Mouse (Mus musculus) lung, embryonic 15.5 days (tissue): ENCODE measurements around the gene Kcnip4. TPM values are rescaled to one million over a fixed set of nuclear protein-coding genes. Genes with fewer than 3 reads are reported as not detected.

ENCODE experiments used
- ATAC-seq: fragments of 200-750 bp; cut with Nextera tagmentation; 2 replicates; pipeline ENCODE4 v1.8.0; 2017; ENCODE audit warnings: moderate number of reproducible peaks, borderline replicate concordance; ENCODE audit not compliant: low FRiP score, low TSS enrichment; ENCODE audit errors: extremely low read depth
- H3K27ac ChIP-seq: fragments of 300-500 bp; sonication (generic); 2 replicates; pipeline ENCODE4 v1.5.1; 2015; ENCODE audit warnings: moderate library complexity, mild to moderate bottlenecking, inconsistent platforms
- H3K27me3 ChIP-seq: fragments of 300-500 bp; sonication (generic); 2 replicates; pipeline ENCODE4 v1.6.1; 2015; ENCODE audit warnings: inconsistent platforms
- H3K36me3 ChIP-seq: fragments of 300-500 bp; sonication (generic); 2 replicates; pipeline ENCODE4 v1.6.1; 2015; ENCODE audit warnings: inconsistent platforms
- H3K4me1 ChIP-seq: fragments of 300-500 bp; sonication (generic); 2 replicates; pipeline ENCODE4 v1.6.1; 2015; ENCODE audit warnings: inconsistent platforms
- H3K4me2 ChIP-seq: fragments of 300-500 bp; sonication (generic); 2 replicates; pipeline ENCODE4 v1.6.1; 2015; ENCODE audit warnings: inconsistent platforms, mild to moderate bottlenecking, moderate library complexity
- H3K4me3 ChIP-seq: fragments of 300-500 bp; sonication (generic); 2 replicates; pipeline ENCODE4 v1.5.1; 2015; ENCODE audit warnings: mild to moderate bottlenecking, inconsistent platforms
- H3K9ac ChIP-seq: fragments of 300-500 bp; sonication (generic); 2 replicates; pipeline ENCODE4 v1.6.1; 2015; ENCODE audit warnings: inconsistent platforms
- H3K9me3 ChIP-seq: fragments of 300-500 bp; sonication (generic); 2 replicates; pipeline ENCODE4 v1.6.1; 2016; ENCODE audit warnings: inconsistent platforms
- WGBS: fragments of 180-500 bp; shearing (Covaris S2); methylation state at CpG from one replicate; pipeline ENCODE4 v1.1.7; 2015; 5-methylcytosine and 5-hydroxymethylcytosine counted together
- polyA plus RNA-seq: library from polyadenylated mRNA; unstranded; fragments of >200 nt; fragmentation: Nextera tagmentation; extraction: Ambion mirVana; gene quantifications from 2 replicates; pipeline ENCODE4 v1.2.1, GENCODE M21; 2015

The Kcnip4 gene
- polyA plus RNA-seq, 1 experiment from 2014 or later: 0.75 TPM

- H3K36me3 ChIP-seq: no peaks in the 10 kb centered on the region
- no peak overlapping the region for H3K4me2 ChIP-seq
- no peaks in the 10 kb centered on the region for H3K9me3 ChIP-seq
- H3K27me3 ChIP-seq: no peaks in the 10 kb centered on the region
- H3K4me1 ChIP-seq: no peaks in the 10 kb centered on the region
- WGBS: 78% methylated on average over 7 of the region's 7 CpGs
- H3K9ac ChIP-seq: no peak overlapping the region
- no peak for ATAC-seq
- H3K4me3 ChIP-seq: no peak overlapping the region
- no peak overlapping the region for H3K27ac ChIP-seq
These were observed 901.3 kb downstream of the Kcnip4 start for GRCm38 (mm10) chr5:48623370-48623769.

GRCm38 (mm10) chr5:48606916-48607315 lies 917.8 kb downstream of the Kcnip4 start:
- H3K27me3 ChIP-seq: no peaks in the 10 kb centered on the region
- WGBS: 82% methylated on average over 5 of the region's 5 CpGs
- ATAC-seq: no peak
- H3K4me2 ChIP-seq: no peak overlapping the region
- no peak overlapping the region for H3K9ac ChIP-seq
- H3K4me1 ChIP-seq: no peaks in the 10 kb centered on the region
- no peak overlapping the region for H3K27ac ChIP-seq
- no peak overlapping the region for H3K4me3 ChIP-seq
- H3K36me3 ChIP-seq: no peaks in the 10 kb centered on the region
- H3K9me3 ChIP-seq: no peaks in the 10 kb centered on the region

DNA sequence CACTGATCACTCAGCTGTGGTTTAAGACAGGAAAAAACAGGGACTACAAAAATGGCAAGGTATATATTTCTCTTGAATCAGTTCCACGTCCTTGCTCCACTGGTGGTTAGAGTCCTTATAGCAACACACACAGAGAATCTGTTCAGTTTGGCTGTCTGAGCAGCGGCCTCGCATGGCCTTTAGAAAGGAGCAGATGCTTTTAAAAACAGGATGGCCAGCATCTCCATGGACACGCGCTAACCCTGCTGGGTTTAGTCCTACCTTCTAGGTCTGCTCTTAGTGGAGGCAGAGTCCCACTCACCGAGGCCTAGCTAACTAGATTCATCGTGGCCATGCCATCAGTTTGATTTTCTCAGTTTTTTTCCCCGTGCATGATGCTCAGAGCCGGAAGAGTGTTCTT lies 918.4 kb downstream of the Kcnip4 start:
- no peak for ATAC-seq
- Histone ChIP-seq H3K36me3 (no peaks in the 10 kb centered on the region), H3K27me3 (no peaks in the 10 kb centered on the region), H3K27ac (no peak overlapping the region), H3K4me3 (no peak overlapping the region), H3K4me2 (no peak overlapping the region), H3K9ac (no peak overlapping the region), H3K9me3 (no peaks in the 10 kb centered on the region), H3K4me1 (no peaks in the 10 kb centered on the region)
- 90% methylated on average over 9 of the region's 9 CpGs for WGBS

GRCm38 (mm10) chr5:48599481-48600040 lies 925.1 kb downstream of the Kcnip4 start:
- Histone ChIP-seq H3K4me2 (0 out of 2 replicates have a peak overlapping the region, but pooled peaks have one; percentile 6), H3K27me3 (no peaks in the 10 kb centered on the region; the same call in none of the 2 replicates), H3K4me3 (no peak overlapping the region), H3K9ac (no peak overlapping the region), H3K36me3 (no peaks in the 10 kb centered on the region), H3K4me1 (no peaks in the 10 kb centered on the region), H3K27ac (no peak overlapping the region), H3K9me3 (no peaks in the 10 kb centered on the region)
- WGBS: 3% methylated on average over 12 of the region's 12 CpGs
- no peak for ATAC-seq

- no peak for ATAC-seq
- H3K4me1 ChIP-seq: no peaks in the 10 kb centered on the region
These were observed 936.7 kb downstream of the Kcnip4 start for GRCm38 (mm10) chr5:48588014-48588413.

GRCm38 (mm10) chr5:48583431-48583830 lies 941.3 kb downstream of the Kcnip4 start:
- no peaks in the 10 kb centered on the region for H3K27me3 ChIP-seq
- H3K9me3 ChIP-seq: no peaks in the 10 kb centered on the region
- H3K4me2 ChIP-seq: no peak overlapping the region
- no peak overlapping the region for H3K4me3 ChIP-seq
- no peak overlapping the region for H3K9ac ChIP-seq
- no peaks in the 10 kb centered on the region for H3K4me1 ChIP-seq
- no peak for ATAC-seq
- no peaks in the 10 kb centered on the region for H3K36me3 ChIP-seq
- no peak overlapping the region for H3K27ac ChIP-seq
- WGBS: 29% methylated on average over 1 of the region's 1 CpGs

More at GRCm38 (mm10) chr5:48588014-48588413, 936.7 kb downstream of the Kcnip4 start:
- Histone ChIP-seq H3K27ac (no peak overlapping the region), H3K27me3 (no peaks in the 10 kb centered on the region), H3K9ac (no peak overlapping the region), H3K4me2 (no peak overlapping the region), H3K4me3 (no peak overlapping the region), H3K36me3 (no peaks in the 10 kb centered on the region), H3K9me3 (no peaks in the 10 kb centered on the region)

- Histone ChIP-seq H3K4me1 (no peaks in the 10 kb centered on the region), H3K9ac (no peak overlapping the region), H3K27me3 (no peaks in the 10 kb centered on the region), H3K27ac (no peak overlapping the region), H3K9me3 (no peaks in the 10 kb centered on the region), H3K4me3 (no peak overlapping the region), H3K36me3 (no peaks in the 10 kb centered on the region), H3K4me2 (no peak overlapping the region)
- ATAC-seq: no peak
- 74% methylated on average over 3 of the region's 3 CpGs for WGBS
These were observed 960.6 kb downstream of the Kcnip4 start for GRCm38 (mm10) chr5:48563996-48564587.

- no peaks in the 10 kb centered on the region for H3K9me3 ChIP-seq
- no peaks in the 10 kb centered on the region for H3K27me3 ChIP-seq
- H3K4me1 ChIP-seq: no peaks in the 10 kb centered on the region
- no peak for ATAC-seq
- H3K9ac ChIP-seq: no peak overlapping the region
- no peaks in the 10 kb centered on the region for H3K36me3 ChIP-seq
- 68% methylated on average over 4 of the region's 4 CpGs for WGBS
- no peak overlapping the region for H3K4me3 ChIP-seq
- H3K4me2 ChIP-seq: no peak overlapping the region
- no peak overlapping the region for H3K27ac ChIP-seq
These were observed 973.0 kb downstream of the Kcnip4 start for GRCm38 (mm10) chr5:48551753-48552152.

- no peak overlapping the region for H3K9ac ChIP-seq
- no peak for ATAC-seq
- H3K4me3 ChIP-seq: no peak overlapping the region
- no peaks in the 10 kb centered on the region for H3K27me3 ChIP-seq
- no peaks in the 10 kb centered on the region for H3K9me3 ChIP-seq
- WGBS: 70% methylated on average over 3 of the region's 3 CpGs
- no peaks in the 10 kb centered on the region for H3K4me1 ChIP-seq
- no peak overlapping the region for H3K27ac ChIP-seq
- H3K36me3 ChIP-seq: no peaks in the 10 kb centered on the region
- H3K4me2 ChIP-seq: no peak overlapping the region
These were observed 978.9 kb downstream of the Kcnip4 start for GRCm38 (mm10) chr5:48545825-48546224.

GRCm38 (mm10) chr5:48544784-48545734 lies 979.6 kb downstream of the Kcnip4 start:
- no peaks in the 10 kb centered on the region for H3K36me3 ChIP-seq
- 42% methylated on average over 5 of the region's 5 CpGs for WGBS
- H3K4me2 ChIP-seq: no peak overlapping the region
- H3K27me3 ChIP-seq: no peaks in the 10 kb centered on the region
- H3K4me1 ChIP-seq: no peaks in the 10 kb centered on the region
- H3K9ac ChIP-seq: no peak overlapping the region
- no peak overlapping the region for H3K4me3 ChIP-seq
- no peaks in the 10 kb centered on the region for H3K9me3 ChIP-seq
- H3K27ac ChIP-seq: no peak overlapping the region
- no peak for ATAC-seq

DNA sequence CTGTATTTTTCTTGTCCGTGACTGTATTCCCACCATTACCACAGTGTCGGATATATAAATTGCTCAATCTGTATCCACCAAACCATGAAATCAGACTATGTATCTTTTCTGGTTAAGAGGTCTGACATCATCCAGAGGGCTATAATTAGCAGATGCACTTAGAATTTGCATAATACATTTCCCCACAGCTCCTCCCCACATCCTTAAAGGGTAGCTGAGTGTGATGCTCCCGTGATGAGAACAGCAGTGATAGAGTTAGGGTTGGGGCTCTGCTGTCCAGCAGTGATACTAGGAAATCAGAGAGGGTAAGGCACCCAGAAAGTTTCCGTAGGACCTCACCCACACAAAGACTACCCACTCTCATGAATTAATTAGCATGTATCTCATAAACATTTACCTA lies 1006.7 kb downstream of the Kcnip4 start:
- Histone ChIP-seq H3K9ac (no peak overlapping the region), H3K36me3 (no peaks in the 10 kb centered on the region), H3K27ac (no peak overlapping the region), H3K4me1 (no peaks in the 10 kb centered on the region), H3K9me3 (no peaks in the 10 kb centered on the region), H3K4me2 (no peak overlapping the region), H3K27me3 (no peaks in the 10 kb centered on the region), H3K4me3 (no peak overlapping the region)
- WGBS: 81% methylated on average over 4 of the region's 4 CpGs
- ATAC-seq: no peak

DNA sequence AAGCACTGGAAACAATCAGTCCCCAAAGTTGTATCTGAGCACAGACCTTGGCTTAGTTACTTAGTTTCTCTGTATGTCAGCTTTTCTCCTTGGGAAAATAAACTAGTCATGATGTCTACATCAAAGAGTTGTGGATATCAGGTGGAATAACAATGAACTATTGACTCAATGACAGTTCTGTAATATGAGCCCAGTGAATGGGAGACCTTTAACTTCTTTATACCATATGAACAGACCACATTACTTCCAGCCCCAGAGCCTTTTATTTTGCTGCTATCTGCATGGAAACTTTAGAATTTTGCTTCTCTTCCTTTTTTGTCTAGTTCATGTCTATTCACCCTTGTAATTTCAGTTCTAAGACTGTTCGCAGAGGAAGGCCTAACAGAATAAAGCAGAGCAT lies 1011.4 kb downstream of the Kcnip4 start:
- 88% methylated on average over 1 of the region's 1 CpGs for WGBS
- H3K27ac ChIP-seq: no peak overlapping the region
- no peak for ATAC-seq
- no peaks in the 10 kb centered on the region for H3K4me1 ChIP-seq
- H3K27me3 ChIP-seq: no peaks in the 10 kb centered on the region
- no peak overlapping the region for H3K4me2 ChIP-seq
- no peak overlapping the region for H3K4me3 ChIP-seq
- no peaks in the 10 kb centered on the region for H3K9me3 ChIP-seq
- H3K9ac ChIP-seq: no peak overlapping the region
- H3K36me3 ChIP-seq: no peaks in the 10 kb centered on the region
